Mouse (Mus musculus): ENCODE results near the gene Rims4. TPM values are rescaled to one million over a fixed set of nuclear protein-coding genes. Genes with fewer than 3 reads are reported as not detected.

Gene Rims4
- polyA plus RNA-seq, 1 experiment from 2014 or later = 0.53 TPM

DNA sequence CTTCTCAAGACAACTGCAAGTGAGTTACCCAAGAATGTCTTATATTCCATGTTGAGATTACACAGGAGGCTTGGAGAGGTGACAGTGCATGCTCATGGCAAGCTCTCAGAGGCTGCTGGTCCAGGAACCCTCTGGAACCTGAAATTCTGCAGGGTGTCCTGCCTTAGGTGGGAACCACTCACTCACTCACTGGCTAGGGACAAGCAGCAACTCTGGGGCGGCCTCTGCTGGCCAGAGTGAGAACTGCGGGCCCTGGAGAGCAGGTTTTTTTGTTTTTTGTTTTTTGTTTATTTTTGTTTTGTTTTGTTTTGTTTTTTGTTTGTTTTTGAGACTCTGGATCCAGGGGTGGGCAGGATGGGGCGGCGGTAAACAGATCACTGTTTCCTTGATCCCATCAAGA, 95.2 kb downstream of the Rims4 start:
- ATAC-seq = no peak
- H3K27ac ChIP-seq (ENCODE audit: low read depth, low read length) = no peak overlapping the region
- no peaks in the 10 kb centered on the region for H3K9me3 ChIP-seq (ENCODE audit: control insufficient read depth)
- H3K36me3 ChIP-seq (ENCODE audit: control insufficient read depth, insufficient read depth) = no peaks in the 10 kb centered on the region
- peak; percentile 94 for TF ChIP-seq CTCF (IDR thresholded peaks at IDR 0.05; ENCODE audit: low read depth)
- no peaks in the 10 kb centered on the region for H3K27me3 ChIP-seq (replicated peaks; ENCODE audit: control insufficient read depth, insufficient read depth, low read length)
- no peak overlapping the region for H3K4me3 ChIP-seq (ENCODE audit: low read depth, low read length)
- H3K4me1 ChIP-seq (replicated peaks; ENCODE audit: control insufficient read depth, insufficient read depth, low read length) = no peaks in the 10 kb centered on the region
- H3K9ac ChIP-seq (ENCODE audit: low read depth, low read length) = no peak overlapping the region
- WGBS = 10% methylated on average over 4 of the region's 4 CpGs
- H3K4me2 ChIP-seq (replicated peaks; ENCODE audit: low read depth) = 0 out of 2 replicates have a peak overlapping the region, but pooled peaks have one; percentile 3

DNA sequence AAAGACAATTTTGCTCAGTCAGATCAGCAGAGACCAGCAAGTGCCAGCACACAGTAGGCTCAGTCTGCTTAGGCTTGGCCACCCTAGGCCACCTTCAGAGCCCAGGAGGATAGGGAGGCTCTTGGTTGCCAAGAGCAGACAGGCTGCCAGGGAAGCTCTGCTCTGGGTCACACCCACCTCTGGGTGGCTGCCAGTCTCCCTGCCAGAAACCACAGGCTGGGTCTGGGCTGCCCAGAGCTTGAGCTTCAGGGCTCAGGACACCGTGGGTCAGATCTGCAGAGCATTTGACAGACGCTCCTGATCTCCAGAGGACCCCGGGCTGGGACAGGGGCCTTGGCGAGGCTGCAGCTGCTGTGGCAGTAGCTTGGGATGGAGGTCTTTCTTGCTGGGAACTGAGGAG, 97.9 kb downstream of the Rims4 start, which contains the start of gene Ccn5:
TSS of gene Ccn5 (plus strand) at position 255 of the 400 bp plus-strand sequence.
- TF ChIP-seq CTCF (IDR thresholded peaks at IDR 0.05; ENCODE audit: low read depth) = no peak
- Histone ChIP-seq H3K4me3 (ENCODE audit: low read depth, low read length) (no peak within 1 kb of the TSS), H3K4me1 (replicated peaks; ENCODE audit: control insufficient read depth, insufficient read depth, low read length) (no peaks in the 10 kb centered on the region), H3K36me3 (ENCODE audit: control insufficient read depth, insufficient read depth) (no peaks in the 10 kb centered on the region), H3K27ac (ENCODE audit: low read depth, low read length) (no peak within 1 kb of the TSS), H3K9me3 (ENCODE audit: control insufficient read depth) (no peaks in the 10 kb centered on the region), H3K9ac (ENCODE audit: low read depth, low read length) (no peak within 1 kb of the TSS), H3K4me2 (replicated peaks; ENCODE audit: low read depth) (no peak within 1 kb of the TSS), H3K27me3 (replicated peaks; ENCODE audit: control insufficient read depth, insufficient read depth, low read length) (no peaks in the 10 kb centered on the region)
- no peak for ATAC-seq
- 59% methylated on average over 4 of the region's 4 CpGs for WGBS

DNA sequence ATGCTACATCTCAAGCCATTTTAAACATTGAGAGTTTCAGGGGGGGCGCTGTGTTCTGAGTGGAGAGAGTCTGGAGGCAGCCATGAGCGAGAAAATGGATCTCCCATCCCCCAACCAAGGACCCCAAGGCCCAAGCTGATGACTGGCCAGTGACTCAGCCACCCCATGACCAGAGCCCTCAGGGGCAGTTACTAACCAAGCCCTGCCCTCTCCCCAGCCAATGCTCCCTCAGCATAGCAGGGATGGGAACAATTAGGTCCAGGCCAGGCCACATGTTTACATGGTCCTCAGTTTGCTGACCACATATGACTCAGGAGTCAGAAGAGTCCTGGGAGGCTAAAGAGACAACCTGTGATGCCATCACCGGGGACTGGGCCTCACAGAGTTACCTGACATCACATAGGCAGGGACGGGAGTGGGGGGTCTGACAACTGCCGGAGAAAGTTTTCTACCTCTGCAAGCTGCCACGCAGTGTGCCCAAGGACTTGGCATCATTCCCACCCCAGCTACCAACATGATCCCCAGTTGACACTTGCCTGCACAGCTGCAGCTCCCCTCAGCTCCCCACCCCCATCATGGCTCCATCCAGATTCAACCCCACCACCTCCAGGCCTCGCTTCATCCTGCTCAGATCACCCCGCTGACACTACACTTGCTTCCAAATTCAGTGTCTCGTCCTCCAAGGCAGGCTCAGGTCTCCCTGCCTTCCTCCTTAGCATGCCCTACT, 103.6 kb downstream of the Rims4 start:
- no peak overlapping the region for H3K4me3 ChIP-seq (ENCODE audit: low read depth, low read length)
- H3K36me3 ChIP-seq (ENCODE audit: control insufficient read depth, insufficient read depth) = no peaks in the 10 kb centered on the region
- WGBS = 89% methylated on average over 9 of the region's 9 CpGs
- no peak for TF ChIP-seq CTCF (IDR thresholded peaks at IDR 0.05; ENCODE audit: low read depth)
- no peak overlapping the region for H3K4me2 ChIP-seq (replicated peaks; ENCODE audit: low read depth)
- H3K9me3 ChIP-seq (ENCODE audit: control insufficient read depth) = no peaks in the 10 kb centered on the region
- H3K4me1 ChIP-seq (replicated peaks; ENCODE audit: control insufficient read depth, insufficient read depth, low read length) = no peaks in the 10 kb centered on the region
- H3K9ac ChIP-seq (ENCODE audit: low read depth, low read length) = no peak overlapping the region
- ATAC-seq = no peak
- no peaks in the 10 kb centered on the region for H3K27me3 ChIP-seq (replicated peaks; ENCODE audit: control insufficient read depth, insufficient read depth, low read length)
- no peak overlapping the region for H3K27ac ChIP-seq (ENCODE audit: low read depth, low read length)

DNA sequence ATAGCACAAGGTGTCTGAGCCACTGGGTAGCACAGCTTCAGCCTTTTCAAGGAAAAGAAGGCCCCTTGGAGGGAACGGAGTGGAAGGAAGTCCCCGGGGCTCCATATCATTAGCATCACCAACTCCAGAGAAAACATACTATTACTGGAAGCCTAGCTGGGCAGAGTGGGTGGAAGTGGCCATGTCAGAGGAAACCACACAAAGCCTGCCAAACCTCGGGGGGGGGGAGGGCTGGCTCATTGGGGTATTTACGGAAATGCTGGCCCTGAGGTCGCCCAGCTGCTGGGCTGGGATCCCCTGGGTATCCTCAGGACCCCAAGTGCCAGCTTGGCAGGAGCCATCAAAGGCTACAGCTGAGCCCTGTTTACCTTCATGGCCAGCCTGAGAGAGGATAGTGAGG, 105.4 kb downstream of the Rims4 start:
- ATAC-seq = no peak
- H3K9me3 ChIP-seq (ENCODE audit: control insufficient read depth) = no peaks in the 10 kb centered on the region
- H3K36me3 ChIP-seq (ENCODE audit: control insufficient read depth, insufficient read depth) = no peaks in the 10 kb centered on the region
- H3K4me3 ChIP-seq (ENCODE audit: low read depth, low read length) = no peak overlapping the region
- H3K27ac ChIP-seq (ENCODE audit: low read depth, low read length) = no peak overlapping the region
- no peaks in the 10 kb centered on the region for H3K27me3 ChIP-seq (replicated peaks; ENCODE audit: control insufficient read depth, insufficient read depth, low read length)
- WGBS = 52% methylated on average over 5 of the region's 5 CpGs
- no peaks in the 10 kb centered on the region for H3K4me1 ChIP-seq (replicated peaks; ENCODE audit: control insufficient read depth, insufficient read depth, low read length)
- no peak for TF ChIP-seq CTCF (IDR thresholded peaks at IDR 0.05; ENCODE audit: low read depth)
- H3K4me2 ChIP-seq (replicated peaks; ENCODE audit: low read depth) = no peak overlapping the region
- H3K9ac ChIP-seq (ENCODE audit: low read depth, low read length) = no peak overlapping the region

Other genes starting within 250 kb of the Rims4 start
- gene Ada, start 168.4 kb downstream of the Rims4 start, polyA plus RNA-seq (2015; fragmentation: Nextera tagmentation; extraction: Ambion mirVana) = 78.2 and 81.3 TPM in 2 replicates
- gene Ccn5, start 97.8 kb downstream of the Rims4 start, polyA plus RNA-seq (2015; fragmentation: Nextera tagmentation; extraction: Ambion mirVana) = not detected in 2 replicates
- not detected in 2 replicates for gene Kcnk15, start 65.0 kb downstream of the Rims4 start, polyA plus RNA-seq (2015; fragmentation: Nextera tagmentation; extraction: Ambion mirVana)
- gene Ywhab, start 76.3 kb upstream of the Rims4 start, polyA plus RNA-seq (2015; fragmentation: Nextera tagmentation; extraction: Ambion mirVana) = 180 and 186 TPM in 2 replicates
- gene Pabpc1l, start 106.8 kb upstream of the Rims4 start, polyA plus RNA-seq (2015; fragmentation: Nextera tagmentation; extraction: Ambion mirVana) = 0.88 and 0.94 TPM in 2 replicates
- 12.1 and 12.2 TPM in 2 replicates for gene Stk4, start 151.6 kb upstream of the Rims4 start, polyA plus RNA-seq (2015; fragmentation: Nextera tagmentation; extraction: Ambion mirVana)
- gene Tomm34, start 152.5 kb upstream of the Rims4 start, polyA plus RNA-seq (2015; fragmentation: Nextera tagmentation; extraction: Ambion mirVana) = 25.0 and 27.8 TPM in 2 replicates

All from intestine, postnatal 0 days (tissue).